Mouse (Mus musculus) stomach, postnatal 0 days (tissue): ENCODE measurements around the gene Wnt2b.

Source experiments
- CTCF ChIP-seq: IDR thresholded peaks from 2 replicates; pipeline ENCODE4 v1.5.1; 2016; ENCODE audit warnings: antibody characterized with exemption, low read depth, mild to moderate bottlenecking, moderate library complexity
- EP300 ChIP-seq: optimal IDR thresholded peaks from 2 replicates; pipeline ENCODE3; 2016; ENCODE audit warnings: antibody characterized with exemption

- TF ChIP-seq CTCF, result no peak
- TF ChIP-seq EP300, result no peak
Observed at GRCm38 (mm10) chr3:104956131-104956581, 5.6 kb downstream of the Wnt2b start.
